Comparison of ENCODE assay signal across 8 mouse cellular contexts in the genomic region with DNA sequence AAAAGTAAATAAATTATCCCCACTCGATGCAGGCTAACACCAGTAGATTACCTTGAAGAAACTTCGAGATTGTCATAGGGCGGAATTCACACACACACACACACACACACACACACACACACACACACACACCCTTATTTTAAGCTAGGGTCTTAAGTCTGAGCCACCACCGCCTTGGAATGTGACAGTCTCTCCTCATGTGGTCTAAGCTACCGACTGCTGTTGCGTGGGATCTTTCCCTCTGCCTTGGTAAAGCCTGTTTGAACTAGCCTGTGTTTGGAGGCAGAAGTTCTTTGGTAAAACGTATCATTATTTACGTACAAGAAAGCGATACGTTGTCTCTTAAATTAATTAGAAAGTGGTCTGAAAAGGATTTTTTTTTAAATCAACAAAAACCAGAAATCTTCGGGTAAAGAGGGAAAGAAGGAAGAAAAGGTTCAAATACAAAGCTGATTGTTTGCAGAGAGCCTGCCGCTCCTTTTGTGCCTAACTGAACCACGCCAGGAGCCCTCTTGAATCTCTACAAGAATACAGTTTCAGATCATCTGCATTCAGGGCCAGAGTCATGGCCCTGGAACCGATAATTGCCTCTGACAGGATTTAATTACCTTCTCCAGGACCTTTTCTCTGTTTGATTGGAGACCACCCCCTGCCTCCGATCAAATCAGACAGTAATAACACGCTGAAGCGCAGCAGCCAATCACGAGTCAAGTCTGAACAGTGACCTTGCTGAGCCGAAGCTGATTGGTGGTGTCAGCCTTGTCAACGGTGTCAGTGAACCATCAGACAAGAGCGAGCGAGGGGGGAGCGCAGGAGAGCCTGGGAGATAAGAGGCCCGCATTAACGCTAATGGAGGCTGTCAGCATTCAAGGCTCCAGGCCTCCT. TPM values are rescaled to one million over a fixed set of nuclear protein-coding genes. Genes with fewer than 3 reads are reported as not detected.
DNase-seq lines count a peak whose midpoint lies in the region; ATAC-seq and TF ChIP-seq lines count a peak whose summit lies in the region.

No protein-coding gene starts in this region.

- no peak for TF ChIP-seq CTCF in E14TG2a.4 (conservative IDR thresholded peaks at IDR 0.05; ENCODE audit: low read length)
- TF ChIP-seq CTCF in kidney, postnatal 0 days (IDR thresholded peaks at IDR 0.05; ENCODE audit: low read depth) = no peak
- TF ChIP-seq CTCF in stomach, postnatal 0 days (IDR thresholded peaks at IDR 0.05; ENCODE audit: low read depth) = no peak

- peaks cover 16% of the 10 kb centered on the region for H3K4me1 ChIP-seq in E14TG2a.4 (replicated peaks; ENCODE audit: low read depth, low read length)
- peaks cover 16% of the 10 kb centered on the region for H3K4me1 ChIP-seq in forebrain, embryonic 12.5 days
- peaks cover 0 to 18% of the 10 kb centered on the region in 2 experiments; a peak in 2 of 4 replicates for H3K4me1 ChIP-seq in heart, embryonic 14.5 days (ENCODE audit: control insufficient read depth in 2 of 2, insufficient read depth in 2 of 2, low read length in 2 of 2)
- H3K4me1 ChIP-seq in kidney, postnatal 0 days (replicated peaks; ENCODE audit: insufficient read depth, low read length) = no peaks in the 10 kb centered on the region
- H3K4me1 ChIP-seq in limb, embryonic 15.5 days = peaks cover 4% of the 10 kb centered on the region; the same call in 1 of the 2 replicates
- peaks cover 10% of the 10 kb centered on the region for H3K4me1 ChIP-seq in midbrain, embryonic 15.5 days
- no peaks in the 10 kb centered on the region for H3K4me1 ChIP-seq in stomach, postnatal 0 days (replicated peaks; ENCODE audit: control insufficient read depth, insufficient read depth)

- peak overlapping the region; percentile 49 for H3K4me2 ChIP-seq in forebrain, embryonic 12.5 days
- peak overlapping the region; percentile 65 for H3K4me2 ChIP-seq in heart, embryonic 14.5 days (ENCODE audit: low read length)
- H3K4me2 ChIP-seq in kidney, postnatal 0 days (ENCODE audit: low read length) = peak overlapping the region; percentile 68
- H3K4me2 ChIP-seq in limb, embryonic 15.5 days = peak overlapping the region; percentile 52
- H3K4me2 ChIP-seq in midbrain, embryonic 15.5 days = peak overlapping the region; percentile 59
- peak overlapping the region; percentile 71 for H3K4me2 ChIP-seq in stomach, postnatal 0 days (replicated peaks; ENCODE audit: low read depth)

- H3K27ac ChIP-seq in forebrain, embryonic 12.5 days = peak overlapping the region; percentile 84
- peak overlapping the region; percentile 77 to 92 for H3K27ac ChIP-seq in heart, embryonic 14.5 days (replicated peaks in 1 of 2; ENCODE audit: control insufficient read depth in 1 of 2, insufficient read depth in 1 of 2, low read depth in 2 of 2, low read length in 2 of 2)
- 0 out of 2 replicates have a peak overlapping the region, but pooled peaks have one; percentile 22 for H3K27ac ChIP-seq in kidney, postnatal 0 days
- H3K27ac ChIP-seq in limb, embryonic 15.5 days = peak overlapping the region; percentile 69
- peak overlapping the region; percentile 91 for H3K27ac ChIP-seq in midbrain, embryonic 15.5 days
- H3K27ac ChIP-seq in stomach, postnatal 0 days (replicated peaks) = no peak overlapping the region

- no peaks in the 10 kb centered on the region for H3K36me3 ChIP-seq in E14TG2a.4 (ENCODE audit: insufficient read depth, low read length)
- no peaks in the 10 kb centered on the region for H3K36me3 ChIP-seq in forebrain, embryonic 12.5 days (replicated peaks)
- H3K36me3 ChIP-seq in heart, embryonic 14.5 days (ENCODE audit: control insufficient read depth, insufficient read depth, low read length) = no peaks in the 10 kb centered on the region
- no peaks in the 10 kb centered on the region for H3K36me3 ChIP-seq in kidney, postnatal 0 days (ENCODE audit: insufficient read depth, low read length)
- no peaks in the 10 kb centered on the region for H3K36me3 ChIP-seq in limb, embryonic 15.5 days
- no peaks in the 10 kb centered on the region for H3K36me3 ChIP-seq in midbrain, embryonic 15.5 days (replicated peaks)
- no peaks in the 10 kb centered on the region for H3K36me3 ChIP-seq in stomach, postnatal 0 days (ENCODE audit: control insufficient read depth, insufficient read depth, low read length)

- TF ChIP-seq EP300 in stomach, postnatal 0 days (optimal IDR thresholded peaks at IDR 0.05) = no peak

- DNase-seq in c-Kit-positive CD71-positive TER-119-negative erythroid progenitor cells, embryonic 14.5 days (ENCODE audit: low read depth) = peak; percentile 83
- peak; percentile 65 for DNase-seq in kidney, postnatal 0 days (ENCODE audit: low spot score)
- DNase-seq in stomach, postnatal 0 days (ENCODE audit: low spot score) = peak; percentile 46

- ATAC-seq in forebrain, embryonic 12.5 days (ENCODE audit: low FRiP score) = peak; percentile 99
- peak; percentile 90 for ATAC-seq in heart, embryonic 14.5 days (ENCODE audit: insufficient number of reproducible peaks, insufficient read depth, low FRiP score, low read depth)
- ATAC-seq in kidney, postnatal 0 days (replicated peaks; ENCODE audit: low FRiP score, low read depth) = peak; percentile 84
- peak; percentile 86 for ATAC-seq in limb, embryonic 15.5 days (ENCODE audit: insufficient number of reproducible peaks, low FRiP score, low TSS enrichment, low read depth)
- ATAC-seq in midbrain, embryonic 15.5 days (replicated peaks) = peak; percentile 99
- 0 out of 2 replicates have a peak, but pooled peaks have one; percentile 57 for ATAC-seq in stomach, postnatal 0 days (ENCODE audit: low FRiP score, low TSS enrichment)

- 5% methylated on average over 25 of the region's 25 CpGs for WGBS in forebrain, embryonic 12.5 days
- 4% methylated on average over 25 of the region's 25 CpGs for WGBS in heart, embryonic 14.5 days
- 8% methylated on average over 25 of the region's 25 CpGs for WGBS in kidney, postnatal 0 days
- 6% methylated on average over 25 of the region's 25 CpGs for WGBS in limb, embryonic 15.5 days
- WGBS in midbrain, embryonic 15.5 days = 3% methylated on average over 25 of the region's 25 CpGs
- WGBS in stomach, postnatal 0 days = 8% methylated on average over 25 of the region's 25 CpGs

- H3K27me3 ChIP-seq in E14TG2a.4 (ENCODE audit: insufficient read depth, low read length) = 0 out of 2 replicates have a peak, but pooled peaks cover 4% of the 10 kb centered on the region
- peaks cover 3% of the 10 kb centered on the region; the same call in 1 of the 2 replicates for H3K27me3 ChIP-seq in forebrain, embryonic 12.5 days
- H3K27me3 ChIP-seq in heart, embryonic 14.5 days (ENCODE audit: control insufficient read depth, insufficient read depth, low read length) = no peaks in the 10 kb centered on the region
- no peaks in the 10 kb centered on the region for H3K27me3 ChIP-seq in kidney, postnatal 0 days (ENCODE audit: insufficient read depth, low read length)
- no peaks in the 10 kb centered on the region for H3K27me3 ChIP-seq in limb, embryonic 15.5 days
- no peaks in the 10 kb centered on the region for H3K27me3 ChIP-seq in midbrain, embryonic 15.5 days (replicated peaks)
- H3K27me3 ChIP-seq in stomach, postnatal 0 days (ENCODE audit: control insufficient read depth, insufficient read depth, low read length) = no peaks in the 10 kb centered on the region

- peak overlapping the region; percentile 68 for H3K4me3 ChIP-seq in E14TG2a.4 (replicated peaks; ENCODE audit: low read length)
- peak overlapping the region; percentile 35 for H3K4me3 ChIP-seq in forebrain, embryonic 12.5 days (replicated peaks)
- H3K4me3 ChIP-seq in heart, embryonic 14.5 days (ENCODE audit: control insufficient read depth in 1 of 2, insufficient read depth in 1 of 2, low read depth in 1 of 2, low read length in 2 of 2) = peak overlapping the region; percentile 43 to 62
- peak overlapping the region; percentile 36 for H3K4me3 ChIP-seq in kidney, postnatal 0 days (replicated peaks; ENCODE audit: low read depth, low read length)
- peak overlapping the region; percentile 51 for H3K4me3 ChIP-seq in limb, embryonic 15.5 days
- peak overlapping the region; percentile 52 for H3K4me3 ChIP-seq in midbrain, embryonic 15.5 days
- H3K4me3 ChIP-seq in stomach, postnatal 0 days (ENCODE audit: low read depth, low read length) = peak overlapping the region; percentile 42

- H3K9ac ChIP-seq in forebrain, embryonic 12.5 days = peak overlapping the region; percentile 47; the same call in 1 of the 2 replicates
- H3K9ac ChIP-seq in heart, embryonic 14.5 days (ENCODE audit: low read length) = peak overlapping the region; percentile 69
- peak overlapping the region; percentile 38; the same call in 1 of the 2 replicates for H3K9ac ChIP-seq in kidney, postnatal 0 days (ENCODE audit: low read depth, low read length)
- peak overlapping the region; percentile 48; the same call in 1 of the 2 replicates for H3K9ac ChIP-seq in limb, embryonic 15.5 days
- peak overlapping the region; percentile 58; the same call in 1 of the 2 replicates for H3K9ac ChIP-seq in midbrain, embryonic 15.5 days
- H3K9ac ChIP-seq in stomach, postnatal 0 days (ENCODE audit: low read length) = peak overlapping the region; percentile 43; the same call in 1 of the 2 replicates

- no peaks in the 10 kb centered on the region for H3K9me3 ChIP-seq in E14TG2a.4 (ENCODE audit: low read length)
- no peaks in the 10 kb centered on the region for H3K9me3 ChIP-seq in forebrain, embryonic 12.5 days
- no peaks in the 10 kb centered on the region for H3K9me3 ChIP-seq in heart, embryonic 14.5 days (ENCODE audit: control insufficient read depth, low read length)
- H3K9me3 ChIP-seq in kidney, postnatal 0 days (replicated peaks; ENCODE audit: low read length) = no peaks in the 10 kb centered on the region
- H3K9me3 ChIP-seq in limb, embryonic 15.5 days = no peaks in the 10 kb centered on the region
- H3K9me3 ChIP-seq in midbrain, embryonic 15.5 days = no peaks in the 10 kb centered on the region
- H3K9me3 ChIP-seq in stomach, postnatal 0 days (ENCODE audit: control insufficient read depth, low read length) = no peaks in the 10 kb centered on the region

RNA-seq across cellular contexts. Expression of a gene that starts 43.1 kb away (rescaled TPM):
- polyA plus RNA-seq in forebrain, embryonic 12.5 days (2016; fragmentation: Nextera tagmentation; extraction: Ambion mirVana) = 165 and 177 TPM in 2 replicates
- polyA plus RNA-seq in heart, embryonic 14.5 days (2014; fragmentation: Nextera tagmentation; extraction: Ambion mirVana) = 66.4 and 68.7 TPM in 2 replicates
- polyA plus RNA-seq in kidney, postnatal 0 days (2015; fragmentation: Nextera tagmentation; extraction: Ambion mirVana) = 30.4 and 33.2 TPM in 2 replicates
- polyA plus RNA-seq in limb, embryonic 15.5 days (2015; fragmentation: Nextera tagmentation; extraction: Ambion mirVana) = 55.5 and 67.3 TPM in 2 replicates
- 150 and 159 TPM in 2 replicates for polyA plus RNA-seq in midbrain, embryonic 15.5 days (2015; fragmentation: Nextera tagmentation; extraction: Ambion mirVana)
- polyA plus RNA-seq in stomach, postnatal 0 days (2015; fragmentation: Nextera tagmentation; extraction: Ambion mirVana) = 5.8 and 6.6 TPM in 2 replicates
